Mouse (Mus musculus): ENCODE results near the gene Cmtm4. TPM values are rescaled to one million over a fixed set of nuclear protein-coding genes. Genes with fewer than 3 reads are reported as not detected.
A peak's percentile ranks its signal among the peaks of the same experiment; 100 is the strongest.

Cmtm4 gene
- polyA plus RNA-seq, 2 experiments = 0.44 to 1.7 TPM

- no peak overlapping the region for H3K27ac ChIP-seq
- no peaks in the 10 kb centered on the region for H3K4me1 ChIP-seq (replicated peaks; ENCODE audit: control insufficient read depth in 2 of 2, insufficient read depth in 2 of 2, low read length in 1 of 2)
- no peak for DNase-seq (ENCODE audit: low read depth in 3 of 3, low spot score in 3 of 3)
- ATAC-seq (ENCODE audit: insufficient read depth) = no peak
- 62% methylated on average over 7 of the region's 7 CpGs for WGBS (ENCODE audit: insufficient replicate concordance)
- no peak overlapping the region for H3K4me2 ChIP-seq (ENCODE audit: low read depth)
- TF ChIP-seq CTCF (IDR thresholded peaks at IDR 0.05; ENCODE audit: low read depth) (no peak), EP300 (IDR thresholded peaks at IDR 0.05; ENCODE audit: low read depth) (no peak)
- H3K4me3 ChIP-seq (ENCODE audit: insufficient read depth in 1 of 2, low read depth in 2 of 2, low read length in 2 of 2) = no peak overlapping the region
- H3K36me3 ChIP-seq (replicated peaks; ENCODE audit: control insufficient read depth, insufficient read depth, low read depth) = no peaks in the 10 kb centered on the region
- no peak overlapping the region for H3K9ac ChIP-seq (replicated peaks)
- H3K9me3 ChIP-seq (ENCODE audit: control insufficient read depth, low read length) = no peaks in the 10 kb centered on the region
- H3K27me3 ChIP-seq (ENCODE audit: control insufficient read depth, insufficient read depth, low read length) = no peaks in the 10 kb centered on the region
These were observed 12.9 kb upstream of the Cmtm4 start for GRCm38 (mm10) chr8:104408328-104409110.

DNA sequence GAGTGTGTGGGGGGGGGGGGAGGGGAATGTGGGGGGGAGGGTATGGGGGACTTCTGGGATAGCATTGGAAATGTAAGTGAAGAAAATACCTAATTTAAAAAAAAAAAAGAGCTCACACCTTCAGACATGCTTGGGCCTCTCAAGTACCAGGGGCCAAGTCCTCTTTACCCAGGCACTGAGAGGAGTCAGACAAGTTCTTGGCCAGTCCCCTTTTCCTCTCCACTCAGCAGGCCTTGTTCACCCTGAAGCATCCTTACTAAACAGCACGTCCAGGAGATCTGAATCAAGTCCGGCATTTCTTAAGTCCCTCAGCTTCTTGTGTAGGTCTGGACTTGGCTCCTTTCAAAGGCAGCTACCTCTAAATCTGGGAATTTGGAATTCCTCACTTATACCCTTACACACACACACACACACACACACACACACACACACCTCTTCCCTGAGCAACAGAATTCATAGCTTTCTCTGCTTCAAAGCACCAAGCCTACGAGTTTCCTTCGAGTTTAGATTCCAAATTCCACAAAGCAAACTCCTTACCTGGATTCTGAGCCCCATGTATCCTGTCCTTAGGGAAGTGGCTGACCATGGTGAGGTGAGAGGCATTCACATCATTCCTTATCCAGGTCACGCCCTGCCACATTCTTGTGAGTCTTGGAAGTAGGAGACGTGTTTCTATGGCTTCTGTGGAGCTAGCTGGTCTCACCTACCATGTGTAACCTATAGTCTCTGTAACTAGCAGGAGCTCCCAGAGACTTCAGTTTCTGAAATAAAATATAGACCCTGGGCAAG, 10.9 kb upstream of the Cmtm4 start:
- no peaks in the 10 kb centered on the region for H3K27me3 ChIP-seq (ENCODE audit: control insufficient read depth, insufficient read depth, low read length)
- no peak overlapping the region for H3K4me2 ChIP-seq (ENCODE audit: low read depth)
- no peak overlapping the region for H3K9ac ChIP-seq (replicated peaks)
- no peak for DNase-seq (ENCODE audit: low read depth in 3 of 3, low spot score in 3 of 3)
- no peak for TF ChIP-seq EP300 (IDR thresholded peaks at IDR 0.05; ENCODE audit: low read depth)
- no peak for TF ChIP-seq CTCF (IDR thresholded peaks at IDR 0.05; ENCODE audit: low read depth)
- WGBS (ENCODE audit: insufficient replicate concordance) = 64% methylated on average over 6 of the region's 6 CpGs
- H3K4me1 ChIP-seq (replicated peaks; ENCODE audit: control insufficient read depth in 2 of 2, insufficient read depth in 2 of 2, low read length in 1 of 2) = no peaks in the 10 kb centered on the region
- H3K9me3 ChIP-seq (ENCODE audit: control insufficient read depth, low read length) = no peaks in the 10 kb centered on the region
- H3K4me3 ChIP-seq (ENCODE audit: insufficient read depth in 1 of 2, low read depth in 2 of 2, low read length in 2 of 2) = no peak overlapping the region
- no peaks in the 10 kb centered on the region for H3K36me3 ChIP-seq (replicated peaks; ENCODE audit: control insufficient read depth, insufficient read depth, low read depth)
- no peak for ATAC-seq (ENCODE audit: insufficient read depth)
- no peak overlapping the region for H3K27ac ChIP-seq

- TF ChIP-seq CTCF (IDR thresholded peaks at IDR 0.05; ENCODE audit: low read depth) (no peak), EP300 (IDR thresholded peaks at IDR 0.05; ENCODE audit: low read depth) (no peak)
- H3K4me1 ChIP-seq (replicated peaks; ENCODE audit: control insufficient read depth in 2 of 2, insufficient read depth in 2 of 2, low read length in 1 of 2) = no peaks in the 10 kb centered on the region
- ATAC-seq (ENCODE audit: insufficient read depth) (no peak), DNase-seq (ENCODE audit: low read depth in 3 of 3, low spot score in 3 of 3) (no peak)
- H3K36me3 ChIP-seq (replicated peaks; ENCODE audit: control insufficient read depth, insufficient read depth, low read depth) = no peaks in the 10 kb centered on the region
- no peaks in the 10 kb centered on the region; the same call in 1 of the 2 replicates for H3K27me3 ChIP-seq (ENCODE audit: control insufficient read depth, insufficient read depth, low read length)
- WGBS (ENCODE audit: insufficient replicate concordance) = 61% methylated on average over 15 of the region's 15 CpGs
- no peak overlapping the region for H3K27ac ChIP-seq
- no peaks in the 10 kb centered on the region for H3K9me3 ChIP-seq (ENCODE audit: control insufficient read depth, low read length)
- no peak overlapping the region for H3K9ac ChIP-seq (replicated peaks)
- H3K4me3 ChIP-seq (ENCODE audit: insufficient read depth in 1 of 2, low read depth in 2 of 2, low read length in 2 of 2) = no peak overlapping the region
- no peak overlapping the region for H3K4me2 ChIP-seq (ENCODE audit: low read depth)
These were observed 10.0 kb upstream of the Cmtm4 start for GRCm38 (mm10) chr8:104405430-104406187.

DNA sequence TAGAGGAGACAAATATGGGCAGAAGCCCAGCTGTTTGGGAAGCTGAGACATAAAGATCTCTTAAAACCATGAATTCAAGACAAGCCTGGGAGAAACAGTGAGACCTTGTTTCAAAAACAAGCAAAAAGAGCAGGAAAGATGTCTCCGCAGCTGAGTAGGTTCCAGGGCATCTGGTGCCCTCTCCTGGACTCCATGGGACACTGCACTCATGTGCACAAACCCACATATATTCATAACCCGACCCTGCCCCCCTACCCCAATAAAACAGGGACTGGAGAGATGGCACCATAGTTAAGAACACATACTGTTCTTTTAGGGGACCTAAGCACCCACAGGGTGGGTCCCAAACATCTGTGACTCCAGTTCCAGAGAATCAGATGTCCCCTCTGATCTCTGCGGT, 8.0 kb upstream of the Cmtm4 start:
- ATAC-seq (ENCODE audit: insufficient read depth) = no peak
- no peak for DNase-seq (ENCODE audit: low read depth in 3 of 3, low spot score in 3 of 3)
- H3K4me1 ChIP-seq (replicated peaks; ENCODE audit: control insufficient read depth in 2 of 2, insufficient read depth in 2 of 2, low read length in 1 of 2) = no peaks in the 10 kb centered on the region
- no peak overlapping the region for H3K9ac ChIP-seq (replicated peaks)
- no peak overlapping the region for H3K4me3 ChIP-seq (ENCODE audit: insufficient read depth in 1 of 2, low read depth in 2 of 2, low read length in 2 of 2)
- H3K9me3 ChIP-seq (ENCODE audit: control insufficient read depth, low read length) = no peaks in the 10 kb centered on the region
- H3K36me3 ChIP-seq (replicated peaks; ENCODE audit: control insufficient read depth, insufficient read depth, low read depth) = no peaks in the 10 kb centered on the region
- H3K27ac ChIP-seq = no peak overlapping the region
- TF ChIP-seq CTCF (IDR thresholded peaks at IDR 0.05; ENCODE audit: low read depth) (peak; percentile 65), EP300 (IDR thresholded peaks at IDR 0.05; ENCODE audit: low read depth) (no peak)
- no peak overlapping the region for H3K4me2 ChIP-seq (ENCODE audit: low read depth)
- no peaks in the 10 kb centered on the region; the same call in 1 of the 2 replicates for H3K27me3 ChIP-seq (ENCODE audit: control insufficient read depth, insufficient read depth, low read length)
- 62% methylated on average over 3 of the region's 3 CpGs for WGBS (ENCODE audit: insufficient replicate concordance)

Measured in liver, embryonic 14.5 days (tissue).